Mouse (Mus musculus) CD8-positive naive resting alpha-beta T cell, adult 2 months (primary cell): Measurements from ENCODE around the gene Fam120a.

Experiments
- DNase-seq, 2 experiments: peaks; one replicate each; pipeline ENCODE4 v3.0.0; 2022; ENCODE audit warnings: low read depth in 2 of 2, low spot score in 2 of 2

The Fam120a gene

GRCm38 (mm10) chr13:48967956-48968749, at the start of gene Fam120a:
Gene Fam120a, minus strand, starts transcription at chr13:48968017.
- DNase-seq = peak; percentile 67 to 75

- DNase-seq = no peak
Observed at GRCm38 (mm10) chr13:49017375-49017774, 49.6 kb upstream of the Fam120a start.

DNA sequence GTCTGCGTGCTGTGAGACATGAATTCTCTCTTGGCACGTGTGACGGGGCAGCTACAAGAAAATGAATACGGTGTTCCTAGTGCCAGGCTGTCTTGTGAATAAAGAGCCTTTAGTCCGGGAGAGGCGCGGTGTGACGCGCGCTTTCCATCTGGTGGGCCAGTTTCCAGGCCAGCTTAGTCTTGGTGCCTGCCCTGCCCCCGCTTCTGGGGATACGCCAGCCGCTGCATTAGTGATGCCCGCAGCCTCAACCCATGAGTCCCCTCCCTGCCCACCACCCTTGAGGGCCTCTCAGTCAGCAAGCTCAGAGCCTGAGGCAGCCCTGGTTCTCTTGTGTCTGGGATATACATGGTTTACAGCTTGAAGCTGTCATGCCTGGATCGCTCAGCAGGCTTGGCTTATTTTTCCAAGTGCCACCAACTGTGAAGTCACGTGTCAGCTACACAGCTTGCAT, 48.5 kb upstream of the Fam120a start:
- no peak for DNase-seq

GRCm38 (mm10) chr13:49015366-49016306, 47.8 kb upstream of the Fam120a start:
- DNase-seq = peak; percentile 16 to 40

- DNase-seq = peak in 1 of 2 experiments; percentile 5
Observed at GRCm38 (mm10) chr13:49013206-49013794, 45.5 kb upstream of the Fam120a start.

DNA sequence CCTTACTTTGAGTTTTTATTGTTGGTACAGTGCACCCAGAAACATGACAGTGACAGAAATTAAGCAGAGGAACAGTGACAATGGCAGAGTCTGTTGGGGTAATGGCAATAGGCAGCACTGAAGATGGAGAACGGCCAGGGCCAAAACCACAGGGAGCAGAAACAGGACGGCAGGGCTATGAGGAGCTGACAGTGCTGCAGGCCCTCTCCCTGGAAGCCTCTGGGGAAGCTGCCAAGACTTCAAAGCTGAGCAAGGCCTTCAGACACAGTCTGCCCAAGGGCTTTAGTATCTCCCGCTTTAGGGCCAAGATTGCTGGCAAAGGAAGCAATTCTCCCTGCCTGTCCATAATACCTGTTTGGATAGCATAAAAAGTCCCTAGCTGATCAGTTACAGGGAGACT, 33.9 kb upstream of the Fam120a start:
- DNase-seq = no peak

DNA sequence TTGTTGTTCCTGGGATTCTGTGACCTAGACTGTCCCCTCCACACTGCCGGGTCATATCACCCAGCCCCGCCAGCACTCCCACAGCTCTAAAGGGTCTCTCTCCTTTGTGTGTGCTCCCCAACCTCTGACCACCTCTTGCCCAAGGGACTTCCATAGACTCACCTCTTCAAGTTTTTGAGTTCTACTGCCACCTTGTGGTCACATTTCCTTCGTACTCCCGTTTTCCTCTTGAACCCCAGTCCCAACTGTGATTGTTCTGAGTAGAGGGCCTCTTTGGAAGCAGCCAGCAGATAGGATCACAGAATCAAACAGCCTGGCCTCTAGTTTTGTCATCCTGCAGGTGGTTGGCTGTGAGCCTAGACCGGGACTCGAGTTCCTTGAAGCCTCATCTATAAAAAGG, 30.8 kb upstream of the Fam120a start:
- DNase-seq = peak; percentile 39 to 52

DNA sequence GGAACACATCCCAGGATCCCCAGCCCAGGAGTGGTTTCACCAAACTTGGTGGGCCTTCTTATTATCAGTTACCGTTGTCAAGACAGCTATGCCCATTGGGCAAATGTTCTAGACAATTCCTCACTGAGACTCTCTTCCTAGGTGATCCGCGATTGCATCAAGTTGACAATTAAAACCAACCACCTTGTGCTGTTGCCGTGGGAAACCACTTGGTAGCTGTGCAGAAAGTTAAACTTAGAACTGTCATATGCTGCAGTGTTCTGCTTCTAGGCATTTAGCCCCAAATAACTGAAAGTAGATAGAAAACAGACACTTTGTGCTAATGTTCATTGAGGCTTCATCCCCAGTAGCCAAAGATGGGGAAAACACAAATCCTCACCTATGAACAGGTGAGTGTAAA, 28.9 kb upstream of the Fam120a start:
- DNase-seq = no peak

- DNase-seq = peak; percentile 38 to 44
Observed at GRCm38 (mm10) chr13:48994903-48995302, 27.1 kb upstream of the Fam120a start.

GRCm38 (mm10) chr13:48992914-48993313, 25.1 kb upstream of the Fam120a start:
- no peak for DNase-seq

GRCm38 (mm10) chr13:48990138-48990537, 22.3 kb upstream of the Fam120a start:
- DNase-seq = no peak

DNA sequence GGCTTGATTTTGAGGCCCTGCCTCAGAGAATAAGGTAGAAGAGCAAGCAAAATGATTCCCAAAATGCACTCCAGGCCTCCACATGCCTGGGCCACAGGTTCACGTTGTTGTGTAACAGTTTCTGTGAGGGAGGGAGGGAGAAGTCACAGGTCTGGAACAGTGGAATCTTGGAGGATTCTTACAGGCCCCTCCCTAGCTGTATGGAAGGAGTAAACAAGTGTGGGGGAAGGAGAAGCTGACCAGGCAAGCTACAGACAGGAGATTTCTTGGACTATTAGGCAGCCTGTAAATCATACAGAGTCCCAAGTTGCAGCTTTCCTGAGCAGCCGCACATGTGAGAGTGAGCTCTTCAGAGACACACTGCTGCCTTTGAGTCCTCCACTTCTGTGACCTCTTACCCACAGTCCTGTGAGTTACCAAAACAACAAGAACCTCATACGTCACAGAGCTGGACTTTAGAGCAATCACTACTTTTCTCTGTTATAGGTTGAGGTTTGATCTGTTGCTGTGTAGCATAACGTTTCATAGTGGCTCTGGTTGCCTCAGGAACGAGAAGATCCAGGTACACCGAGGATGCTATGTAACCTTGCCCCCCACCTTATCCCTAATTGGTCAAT, 14.8 kb upstream of the Fam120a start:
- no peak for DNase-seq

GRCm38 (mm10) chr13:48979069-48979468, 11.3 kb upstream of the Fam120a start:
- peak in 1 of 2 experiments; percentile 10 for DNase-seq

DNA sequence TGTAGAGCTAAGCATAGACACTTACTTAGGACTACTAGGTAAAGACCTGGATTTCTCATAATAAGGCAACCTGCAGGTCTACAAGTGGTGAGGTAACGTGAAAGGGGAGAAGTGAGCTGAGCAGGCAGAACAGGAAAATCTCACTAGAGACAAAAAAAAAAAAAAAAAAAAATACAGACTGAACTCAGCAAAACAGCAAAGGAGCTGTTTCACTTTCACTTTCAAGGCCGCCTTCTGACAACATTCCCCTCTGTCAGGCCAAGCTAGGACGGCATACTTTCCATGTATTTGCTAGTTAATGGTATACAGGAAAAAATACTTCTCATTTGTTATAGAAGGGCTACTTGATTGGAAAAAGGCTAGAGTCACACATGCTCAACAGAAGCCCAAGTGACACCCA, 10.0 kb upstream of the Fam120a start:
- DNase-seq = peak in 1 of 2 experiments; percentile 37

DNA sequence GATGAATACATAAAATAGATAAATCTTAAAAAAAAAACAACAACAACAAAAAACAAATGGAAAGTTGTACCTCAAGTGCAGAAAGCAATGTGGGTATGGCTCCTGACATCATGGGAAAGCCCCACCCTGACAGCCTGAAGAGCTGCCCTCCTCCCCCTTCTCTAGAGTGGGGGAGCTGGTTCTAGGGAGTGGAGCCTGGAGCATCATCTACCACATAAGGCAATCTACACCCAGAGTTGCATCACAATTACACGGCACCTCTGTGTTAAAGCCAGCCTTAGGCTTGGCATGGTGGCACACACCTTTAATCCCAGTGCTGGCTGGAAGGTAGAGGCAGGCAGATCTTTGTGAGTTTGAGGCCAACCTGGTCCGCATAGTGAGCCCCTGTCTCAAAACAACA, 6.9 kb upstream of the Fam120a start:
- DNase-seq = no peak

DNA sequence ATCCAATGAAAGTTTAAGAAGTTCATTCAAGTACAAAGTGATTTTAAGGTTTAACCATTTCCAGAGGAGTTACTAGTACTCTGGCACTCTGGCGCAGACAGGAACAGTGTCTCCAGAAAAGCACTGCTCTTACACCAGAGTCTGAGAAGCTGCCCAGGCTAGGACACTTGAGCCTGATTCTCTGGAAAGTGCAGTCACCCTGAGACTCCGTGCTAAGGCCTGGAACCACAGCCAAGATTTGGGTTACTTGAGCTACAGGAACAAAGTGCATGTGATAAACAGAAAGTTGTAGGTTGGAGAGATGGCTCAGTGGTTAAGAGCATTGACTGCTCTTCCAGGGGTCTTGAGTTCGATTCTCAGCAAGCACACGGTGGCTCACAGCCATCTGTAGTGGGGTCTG, 6.4 kb upstream of the Fam120a start:
- DNase-seq = no peak

GRCm38 (mm10) chr13:48973231-48973630, 5.4 kb upstream of the Fam120a start:
- no peak for DNase-seq

DNA sequence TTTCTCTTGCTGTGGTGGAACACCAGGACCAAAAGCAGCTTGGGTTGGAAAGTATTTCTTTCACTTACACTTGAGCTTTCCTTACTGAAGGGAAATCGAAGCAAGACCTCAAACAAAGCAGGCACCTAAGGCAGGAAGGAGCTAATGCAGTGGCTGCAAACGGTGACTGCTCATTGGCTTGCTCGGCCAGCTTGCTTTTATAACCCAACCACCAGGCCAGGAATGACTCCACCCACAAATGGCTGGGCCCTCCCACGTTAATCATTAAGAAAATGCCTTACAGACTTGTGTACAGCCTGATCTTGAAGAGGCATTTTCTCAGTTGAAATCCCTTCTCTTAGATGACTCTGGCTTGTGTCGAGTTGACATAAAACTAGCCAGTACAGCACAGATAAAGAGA, 3.2 kb upstream of the Fam120a start:
- no peak for DNase-seq

- DNase-seq = no peak
Observed at GRCm38 (mm10) chr13:48970566-48970965, 2.7 kb upstream of the Fam120a start.

- DNase-seq = no peak
Observed at GRCm38 (mm10) chr13:48968750-48969088, 902 bp upstream of the Fam120a start.
